Mouse (Mus musculus) heart, embryonic 11.5 days (tissue): ENCODE measurements around the gene Rab7. TPM values are rescaled to one million over a fixed set of nuclear protein-coding genes. Genes with fewer than 3 reads are reported as not detected.

Experiments
- microRNA-seq: library from miRNA; unstranded; fragments of <30 nt; microRNA quantifications from one replicate; pipeline ENCODE4, GENCODE M21; 2016; ENCODE audit warnings: borderline number of aligned reads
- polyA plus RNA-seq: library from polyadenylated mRNA; unstranded; fragments of >200 nt; fragmentation: Nextera tagmentation; extraction: Ambion mirVana; gene quantifications from 2 replicates; pipeline ENCODE4 v1.2.1, GENCODE M21; 2014

Rab7 gene
- polyA plus RNA-seq, 1 experiment from 2014 or later = 227 TPM

Small RNAs within 50 kb of the gene (microRNA-seq; reads per million reads assigned to microRNA genes)
- gene Gm47286 = 0.27 reads per million

Other genes with a start within 250 kb of the Rab7 start
- 6.4 and 6.9 TPM in 2 replicates for gene Rab43, start 233.1 kb downstream of the Rab7 start, polyA plus RNA-seq
- gene Gm45140, start 209.5 kb downstream of the Rab7 start, polyA plus RNA-seq = 2.3 TPM in 2 replicates
- gene Isy1, start 206.5 kb downstream of the Rab7 start, polyA plus RNA-seq = 28.1 and 36.5 TPM in 2 replicates
- gene Cnbp, start 194.2 kb downstream of the Rab7 start, polyA plus RNA-seq = 886 and 909 TPM in 2 replicates
- gene Copg1, start 157.5 kb downstream of the Rab7 start, polyA plus RNA-seq = 118 and 151 TPM in 2 replicates
- 28.5 and 28.7 TPM in 2 replicates for gene Hmces, start 131.3 kb downstream of the Rab7 start, polyA plus RNA-seq
- 20.4 and 22.7 TPM in 2 replicates for gene H1fx, start 63.6 kb downstream of the Rab7 start, polyA plus RNA-seq
- 234 and 256 TPM in 2 replicates for gene Rpn1, start 39.2 kb upstream of the Rab7 start, polyA plus RNA-seq
- 14.3 and 14.5 TPM in 2 replicates for gene Gata2, start 148.6 kb upstream of the Rab7 start, polyA plus RNA-seq
- not detected in 2 replicates for gene Dnajb8, start 177.0 kb upstream of the Rab7 start, polyA plus RNA-seq